Mouse (Mus musculus) neutrophil, adult 59 days (primary cell): ENCODE measurements around the gene Ptx4. TPM values are rescaled to one million over a fixed set of nuclear protein-coding genes. Genes with fewer than 3 reads are reported as not detected.

ENCODE experiments used
- total RNA-seq, 2 experiments: library from RNA; stranded (reverse); gene quantifications; 1 replicate in 1 of 2; 2 replicates in 1 of 2; pipeline ENCODE4 v1.2.4; 2023

The Ptx4 gene
- total RNA-seq, result not detected

DNA sequence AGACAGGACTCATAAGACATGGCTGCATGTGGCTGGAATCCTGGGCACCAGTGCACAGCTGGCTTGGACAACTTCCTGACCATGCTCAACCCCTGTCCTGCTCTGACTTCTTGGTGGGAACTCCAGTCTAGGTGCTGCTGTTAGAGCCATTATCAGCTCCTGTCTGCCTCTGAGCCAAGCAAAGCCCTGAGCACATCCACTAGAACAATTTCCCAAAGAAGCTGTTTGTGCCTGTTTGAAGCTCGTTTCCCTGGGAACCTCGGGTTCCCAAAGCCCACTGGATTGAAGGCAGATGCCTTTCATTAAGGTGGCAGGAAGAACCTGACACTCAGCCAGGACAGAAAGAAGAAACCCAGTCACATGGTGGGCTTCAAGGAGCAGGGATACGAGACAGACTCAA lies at the start of gene Ptx4:
Gene Ptx4 (plus strand): TSS at position 355 of the 400 bp plus-strand sequence.

DNA sequence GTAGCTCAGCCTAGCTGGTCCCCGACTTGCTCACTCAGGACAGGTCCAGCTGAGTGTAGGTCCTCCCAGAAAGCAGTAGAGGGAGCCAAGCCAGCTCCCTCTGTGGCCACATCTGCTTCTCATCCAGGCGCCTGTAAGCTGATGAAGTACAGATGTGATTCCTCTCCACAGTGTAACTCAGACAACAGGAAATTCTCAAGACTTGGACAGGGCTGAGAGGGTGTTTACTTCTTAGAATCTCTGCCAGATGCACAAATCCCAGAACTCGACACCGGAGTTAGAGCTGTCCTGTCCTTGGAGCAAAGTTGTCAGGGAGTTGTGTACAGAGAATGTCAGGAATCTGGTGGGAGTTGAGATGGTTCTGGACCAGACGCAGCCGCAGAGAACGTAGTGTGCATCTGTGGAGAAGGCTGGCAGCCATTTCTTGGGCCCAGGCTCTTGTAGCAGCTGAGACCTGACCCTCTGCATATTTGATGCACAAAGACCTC lies 37.1 kb upstream of the Ptx4 start, which contains the start of gene Tmem204:
Gene Tmem204 (minus strand): TSS at position 148 of the 488 bp plus-strand sequence.

DNA sequence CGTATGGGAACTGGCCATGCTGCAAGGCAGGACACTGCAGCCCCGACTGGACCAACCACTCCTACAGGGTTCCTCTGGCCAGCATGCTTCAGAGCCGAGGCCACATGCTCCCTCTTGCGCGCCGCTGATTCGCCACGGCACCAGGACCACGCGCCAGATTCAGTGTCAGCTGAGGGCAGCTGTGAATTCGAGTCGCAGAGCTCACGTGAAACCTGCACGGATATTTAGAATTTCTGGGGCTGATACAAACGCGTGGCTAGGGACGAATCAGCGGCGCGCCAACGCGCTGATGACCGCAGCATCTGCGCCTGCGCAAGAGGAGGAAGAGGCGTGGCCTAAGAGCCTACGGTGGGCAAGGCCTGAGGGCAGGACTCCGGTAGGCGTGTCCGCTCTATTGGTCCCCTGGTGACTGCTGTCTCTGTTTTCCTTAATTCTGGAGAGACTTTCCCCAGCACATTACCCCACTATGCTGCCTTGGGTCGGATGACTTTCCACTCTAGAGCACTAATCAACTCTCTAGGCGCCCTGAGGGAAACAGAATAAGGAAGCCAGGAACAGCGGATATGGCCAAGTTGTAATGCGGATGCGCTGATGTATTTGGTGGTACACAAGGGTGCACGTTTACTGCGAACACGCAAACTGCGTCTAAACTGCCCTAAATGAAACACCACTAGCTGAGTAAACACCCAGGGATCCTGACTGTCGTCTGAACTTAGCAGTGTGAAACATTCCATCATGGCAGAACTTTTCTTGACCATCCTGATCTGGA lies 4.7 kb upstream of the Ptx4 start, which contains the start of gene Telo2:
Gene Telo2 (minus strand): TSS at position 304 of the 769 bp plus-strand sequence.

DNA sequence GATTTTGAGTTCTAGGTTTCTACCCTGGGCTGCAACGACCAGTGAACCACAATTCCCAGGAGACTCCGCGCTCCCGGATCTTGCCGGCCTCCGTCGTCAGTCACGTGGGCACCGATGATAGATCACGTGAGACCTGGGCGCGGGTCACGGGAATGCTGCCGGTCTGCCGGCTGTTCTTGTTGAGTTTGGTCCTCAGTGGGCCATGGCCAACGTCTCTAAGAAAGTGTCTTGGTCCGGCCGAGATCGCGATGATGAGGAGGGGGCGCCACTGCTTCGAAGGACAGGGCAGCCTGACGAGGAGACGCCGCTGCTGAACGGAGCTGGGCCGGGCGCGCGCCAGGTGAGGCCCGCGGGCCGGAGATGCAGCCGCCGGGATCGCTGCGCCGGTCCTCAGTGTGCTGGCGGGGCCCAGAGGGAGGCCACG lies 12.7 kb downstream of the Ptx4 start, which contains the start of gene Clcn7:
Gene Clcn7 (plus strand): TSS at position 117 of the 424 bp plus-strand sequence.

DNA sequence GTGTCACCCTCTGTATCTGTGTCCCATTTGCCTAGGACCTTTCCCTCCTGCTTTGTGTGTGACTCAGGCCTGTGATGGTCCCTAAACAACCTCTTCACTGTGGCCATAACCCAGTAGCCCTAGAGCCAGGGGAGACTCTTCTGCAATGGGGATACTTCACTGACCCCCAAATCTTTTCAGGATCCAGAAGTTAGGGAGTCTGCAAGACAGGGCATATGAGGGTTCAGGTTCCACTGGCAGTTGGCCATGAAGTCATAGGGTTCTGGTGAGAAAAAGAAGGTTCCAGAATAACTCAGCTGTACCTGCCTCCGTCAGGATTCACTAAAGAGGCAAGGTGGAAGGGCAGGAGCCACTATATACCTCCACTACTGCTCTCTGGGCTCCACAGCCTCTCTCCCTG lies 41.6 kb downstream of the Ptx4 start, which contains the start of gene Ccdc154:
Gene Ccdc154 (plus strand): TSS at position 301 of the 400 bp plus-strand sequence.

Other genes with a start within 250 kb of the Ptx4 start
- 10 to 100 TPM; 39.3 to 50.6 TPM for gene Nubp2, start 234.4 kb upstream of the Ptx4 start, total RNA-seq
- 10 to 100 TPM; 24.0 to 27.7 TPM for gene Spsb3, start 234.1 kb upstream of the Ptx4 start, total RNA-seq
- 10 to 100 TPM; 12.1 to 16.3 TPM for gene Eme2, start 225.7 kb upstream of the Ptx4 start, total RNA-seq
- gene Mrps34, start 225.6 kb upstream of the Ptx4 start, total RNA-seq, result 10 to 100 TPM; 19.0 to 21.1 TPM
- gene Nme3, start 224.3 kb upstream of the Ptx4 start, total RNA-seq, result 10 to 100 TPM; 19.8 to 20.9 TPM
- 10 to 100 TPM; 64.6 to 76.0 TPM for gene Mapk8ip3, start 183.8 kb upstream of the Ptx4 start, total RNA-seq
- 10 to 100 TPM; 37.2 to 45.7 TPM for gene Jpt2, start 160.1 kb upstream of the Ptx4 start, total RNA-seq
- 10 to 100 TPM; 29.9 to 30.6 TPM for gene Cramp1l, start 105.0 kb upstream of the Ptx4 start, total RNA-seq
- 10 to 100 TPM; 15.6 to 16.4 TPM for gene Ift140, start 104.7 kb upstream of the Ptx4 start, total RNA-seq
- not detected for gene Tmem204, start 37.2 kb upstream of the Ptx4 start, total RNA-seq
- gene Telo2, start 4.8 kb upstream of the Ptx4 start, total RNA-seq, result 10 to 100 TPM in 1 of 2 experiments, 1 to 10 TPM in 1; 7.8 to 11.1 TPM
- 10 to 100 TPM; 28.9 to 29.5 TPM for gene Clcn7, start 12.6 kb downstream of the Ptx4 start, total RNA-seq
- gene Ccdc154, start 41.7 kb downstream of the Ptx4 start, total RNA-seq, result under 1 TPM in 1 of 2 experiments, not detected in 1; 0.18 TPM
- not detected for gene Gm38655, start 54.7 kb downstream of the Ptx4 start, total RNA-seq
- 1 to 10 TPM; 5.0 to 6.3 TPM for gene BC003965, start 63.8 kb downstream of the Ptx4 start, total RNA-seq
- gene Unkl, start 67.6 kb downstream of the Ptx4 start, total RNA-seq, result 10 to 100 TPM; 27.2 to 27.7 TPM
- 10 to 100 TPM; 14.9 to 15.5 TPM for gene Gnptg, start 119.4 kb downstream of the Ptx4 start, total RNA-seq
- gene Tsr3, start 119.4 kb downstream of the Ptx4 start, total RNA-seq, result 1 to 10 TPM; 5.6 to 7.5 TPM
- 1 to 10 TPM; 3.4 to 6.4 TPM for gene Baiap3, start 135.6 kb downstream of the Ptx4 start, total RNA-seq
- 100 to 1,000 TPM; 213 to 248 TPM for gene Ube2i, start 153.9 kb downstream of the Ptx4 start, total RNA-seq
- 100 to 1,000 TPM; 120 to 214 TPM for gene Prss34, start 177.6 kb downstream of the Ptx4 start, total RNA-seq
- under 1 TPM in 1 of 2 experiments, not detected in 1; 0.42 TPM for gene Prss28, start 187.9 kb downstream of the Ptx4 start, total RNA-seq
- gene Prss29, start 197.9 kb downstream of the Ptx4 start, total RNA-seq, result not detected
- not detected for gene Tpsab1, start 224.8 kb downstream of the Ptx4 start, total RNA-seq
- not detected for gene Tpsb2, start 245.5 kb downstream of the Ptx4 start, total RNA-seq
- gene Tpsg1, start 248.5 kb downstream of the Ptx4 start, total RNA-seq, result not detected